Mouse (Mus musculus) midbrain, embryonic 12.5 days (tissue): ENCODE measurements at regions not wholly inside any gene's neighbourhood (a gene's known extent, or its start where the extent isn't known, plus 50 kb on each side); places are given as distances from the start of the nearest gene placed in this dataset.

Experiments used
- ATAC-seq: fragments of 200-750 bp; cut with Nextera tagmentation; 2 replicates; pipeline ENCODE4 v1.8.0; 2017; ENCODE audit warnings: low read depth, moderate TSS enrichment, moderate library complexity; ENCODE audit not compliant: low FRiP score
- H3K27ac ChIP-seq: fragments of 300-500 bp; sonication (generic); replicated peaks from 2 replicates; pipeline ENCODE4 v1.5.1; 2016; ENCODE audit warnings: mild to moderate bottlenecking
- H3K27me3 ChIP-seq: fragments of 300-500 bp; sonication (generic); 2 replicates; pipeline ENCODE4 v1.6.1; 2016; ENCODE audit warnings: mild to moderate bottlenecking
- H3K36me3 ChIP-seq: fragments of 300-500 bp; sonication (generic); 2 replicates; pipeline ENCODE4 v1.6.1; 2016
- H3K4me1 ChIP-seq: fragments of 300-500 bp; sonication (generic); 2 replicates; pipeline ENCODE4 v1.6.1; 2016
- H3K4me2 ChIP-seq: fragments of 300-500 bp; sonication (generic); replicated peaks from 2 replicates; pipeline ENCODE4 v1.6.1; 2016; ENCODE audit warnings: mild to moderate bottlenecking, moderate library complexity
- H3K4me3 ChIP-seq: fragments of 300-500 bp; sonication (generic); 2 replicates; pipeline ENCODE4 v1.5.1; 2016; ENCODE audit warnings: mild to moderate bottlenecking
- H3K9ac ChIP-seq: fragments of 300-500 bp; sonication (generic); replicated peaks from 2 replicates; pipeline ENCODE4 v1.6.1; 2016; ENCODE audit warnings: mild to moderate bottlenecking, moderate library complexity
- H3K9me3 ChIP-seq: fragments of 300-500 bp; sonication (generic); 2 replicates; pipeline ENCODE4 v1.6.1; 2016; ENCODE audit warnings: mild to moderate bottlenecking
- WGBS: fragments of 180-500 bp; shearing (Covaris S2); methylation state at CpG from one replicate; pipeline ENCODE4 v1.1.7; 2016; 5-methylcytosine and 5-hydroxymethylcytosine counted together

- H3K9me3 ChIP-seq: no peaks in the 10 kb centered on the region
- H3K36me3 ChIP-seq: no peaks in the 10 kb centered on the region
- no peak overlapping the region for H3K4me2 ChIP-seq
- 21% methylated on average over 6 of the region's 6 CpGs for WGBS
- no peak overlapping the region for H3K9ac ChIP-seq
- no peak for ATAC-seq
- peaks cover 24% of the 10 kb centered on the region for H3K4me1 ChIP-seq
- H3K27ac ChIP-seq: no peak overlapping the region
- peaks cover 22% of the 10 kb centered on the region for H3K27me3 ChIP-seq
- no peak overlapping the region for H3K4me3 ChIP-seq
Measured at GRCm38 (mm10) chr7:69581668-69582067, 784.9 kb downstream of the Nr2f2 start.

GRCm38 (mm10) chr7:69578958-69579810 is 787.4 kb downstream of the Nr2f2 start:
- peak overlapping the region; percentile 36 for H3K4me2 ChIP-seq
- WGBS: 8% methylated on average over 18 of the region's 18 CpGs
- peak overlapping the region; percentile 60 for H3K27ac ChIP-seq
- H3K4me1 ChIP-seq: peaks cover 19% of the 10 kb centered on the region
- H3K36me3 ChIP-seq: no peaks in the 10 kb centered on the region
- no peak overlapping the region for H3K4me3 ChIP-seq
- peaks cover 30% of the 10 kb centered on the region for H3K27me3 ChIP-seq
- peak; percentile 87 for ATAC-seq
- H3K9me3 ChIP-seq: no peaks in the 10 kb centered on the region
- no peak overlapping the region for H3K9ac ChIP-seq

DNA sequence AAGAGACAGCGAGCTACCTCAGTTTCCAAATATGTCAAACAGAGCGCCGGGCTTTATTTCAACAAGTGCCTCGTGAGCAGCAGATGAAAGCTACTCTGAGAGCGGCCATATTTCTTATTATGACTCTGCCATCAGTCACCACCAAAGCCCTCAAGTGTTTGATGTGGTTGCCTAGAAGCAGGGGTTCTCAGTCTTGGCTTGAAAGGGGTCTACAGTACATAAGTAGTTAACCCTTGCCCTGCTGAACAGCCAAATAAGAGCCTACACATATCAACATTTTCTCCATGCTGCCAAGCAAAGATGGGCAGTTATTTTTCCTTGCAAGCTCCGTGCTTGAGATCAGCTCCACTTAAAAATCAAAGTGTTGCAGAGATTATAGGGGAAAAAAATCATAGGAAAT is 788.8 kb downstream of the Nr2f2 start:
- Histone ChIP-seq H3K27me3 (peaks cover 30% of the 10 kb centered on the region), H3K4me2 (no peak overlapping the region), H3K9ac (no peak overlapping the region), H3K27ac (no peak overlapping the region), H3K4me3 (no peak overlapping the region), H3K9me3 (no peaks in the 10 kb centered on the region), H3K36me3 (no peaks in the 10 kb centered on the region), H3K4me1 (peaks cover 20% of the 10 kb centered on the region)
- ATAC-seq: no peak
- WGBS: 62% methylated on average over 6 of the region's 6 CpGs

- no peak overlapping the region for H3K27ac ChIP-seq
- H3K4me1 ChIP-seq: peaks cover 24% of the 10 kb centered on the region
- H3K9me3 ChIP-seq: no peaks in the 10 kb centered on the region
- H3K4me3 ChIP-seq: no peak overlapping the region
- no peaks in the 10 kb centered on the region for H3K36me3 ChIP-seq
- H3K27me3 ChIP-seq: peaks cover 28% of the 10 kb centered on the region
- H3K9ac ChIP-seq: no peak overlapping the region
- 87% methylated on average over 6 of the region's 6 CpGs for WGBS
- no peak overlapping the region for H3K4me2 ChIP-seq
- ATAC-seq: no peak
Measured at GRCm38 (mm10) chr7:69576596-69576995, 789.9 kb downstream of the Nr2f2 start.

DNA sequence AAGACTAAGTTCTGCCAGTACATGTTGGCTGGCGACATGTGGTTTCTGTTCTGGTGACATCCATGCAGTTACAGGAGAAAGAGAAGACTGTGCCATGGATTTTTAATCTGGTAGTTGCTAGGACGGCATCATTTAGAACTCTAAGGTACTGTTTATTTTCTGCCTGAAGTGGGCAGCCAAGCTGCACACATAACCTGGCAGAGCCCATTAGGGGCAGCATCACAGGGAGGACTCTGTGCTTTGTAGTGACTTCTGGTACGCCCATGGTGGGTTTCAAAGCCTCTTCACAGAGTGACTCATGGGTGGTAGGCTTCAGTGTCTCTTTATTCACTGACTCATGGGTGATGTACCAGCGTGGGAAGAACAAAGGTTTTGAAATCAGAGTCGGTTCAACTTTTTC is 792.8 kb downstream of the Nr2f2 start:
- 82% methylated on average over 5 of the region's 5 CpGs for WGBS
- no peak for ATAC-seq

DNA sequence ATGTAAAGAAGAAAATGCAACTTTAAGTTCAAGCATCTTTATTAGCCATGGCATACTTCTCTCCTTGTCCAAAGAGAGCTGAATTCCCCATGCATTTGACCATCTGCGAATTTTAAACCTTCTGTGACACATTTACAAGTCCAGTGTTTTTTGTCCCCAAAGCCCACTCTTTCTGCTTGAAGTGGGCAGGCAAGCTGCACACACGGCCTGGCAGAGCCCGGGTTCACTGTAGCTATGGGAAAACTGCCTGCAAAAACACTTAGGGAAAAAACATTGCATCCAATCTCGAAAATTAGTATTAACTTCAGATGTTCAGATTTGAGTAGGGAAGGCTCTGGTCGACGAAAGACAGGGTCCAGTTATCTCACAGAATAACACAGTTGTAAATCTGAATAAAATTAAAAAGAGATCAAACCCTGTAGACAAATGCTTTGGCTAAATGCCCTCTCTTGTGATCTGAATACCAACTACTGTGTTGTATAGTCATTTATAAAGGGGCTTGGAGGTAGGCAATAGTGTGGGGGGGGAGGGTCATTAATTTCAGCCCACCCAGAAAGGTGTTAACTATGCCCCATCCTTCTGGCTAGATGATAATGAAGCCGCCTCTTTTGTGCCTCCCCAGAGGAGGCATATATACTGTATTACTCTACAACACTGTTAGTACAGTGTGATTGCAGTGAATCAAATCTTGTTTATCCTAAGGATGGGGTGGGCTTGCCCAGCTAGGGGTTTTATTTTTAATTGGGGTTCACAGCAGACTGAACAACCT is 793.7 kb downstream of the Nr2f2 start:
- Histone ChIP-seq H3K36me3 (no peaks in the 10 kb centered on the region), H3K27me3 (peaks cover 15% of the 10 kb centered on the region), H3K9me3 (no peaks in the 10 kb centered on the region), H3K4me2 (no peak overlapping the region), H3K9ac (no peak overlapping the region), H3K4me1 (peaks cover 10% of the 10 kb centered on the region), H3K27ac (no peak overlapping the region), H3K4me3 (no peak overlapping the region)
- ATAC-seq: peak; percentile 78
- WGBS: 69% methylated on average over 7 of the region's 7 CpGs

More for the DNA sequence above, 792.8 kb downstream of the Nr2f2 start:
- Histone ChIP-seq H3K4me2 (no peak overlapping the region), H3K4me1 (peaks cover 15% of the 10 kb centered on the region), H3K9me3 (no peaks in the 10 kb centered on the region), H3K9ac (no peak overlapping the region), H3K4me3 (no peak overlapping the region), H3K36me3 (no peaks in the 10 kb centered on the region), H3K27ac (no peak overlapping the region), H3K27me3 (peaks cover 18% of the 10 kb centered on the region)

DNA sequence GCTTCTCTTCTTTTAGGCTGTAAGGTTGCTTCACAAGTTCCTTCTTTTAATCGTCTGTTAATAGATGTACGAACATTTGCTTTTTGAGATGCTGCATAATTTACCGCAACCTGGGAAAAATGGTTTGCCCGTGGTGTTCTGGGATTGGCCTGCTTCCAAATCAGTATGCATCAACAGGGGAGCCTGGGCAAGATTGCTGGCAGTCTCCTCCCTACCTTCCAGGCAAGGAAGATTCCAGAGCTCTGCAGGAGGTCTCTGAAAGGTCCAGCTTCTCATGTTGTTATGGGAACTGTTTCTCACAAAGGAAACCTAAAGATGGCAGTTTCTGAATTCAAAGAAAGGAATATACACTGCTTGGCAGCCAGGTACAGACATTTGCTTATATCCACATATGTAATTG is 799.6 kb downstream of the Nr2f2 start:
- no peaks in the 10 kb centered on the region for H3K27me3 ChIP-seq
- 85% methylated on average over 4 of the region's 4 CpGs for WGBS
- ATAC-seq: no peak
- H3K9ac ChIP-seq: no peak overlapping the region
- no peak overlapping the region for H3K27ac ChIP-seq
- no peak overlapping the region for H3K4me2 ChIP-seq
- H3K4me1 ChIP-seq: peaks cover 4% of the 10 kb centered on the region; the same call in 1 of the 2 replicates
- H3K4me3 ChIP-seq: no peak overlapping the region
- no peaks in the 10 kb centered on the region for H3K36me3 ChIP-seq
- H3K9me3 ChIP-seq: no peaks in the 10 kb centered on the region

DNA sequence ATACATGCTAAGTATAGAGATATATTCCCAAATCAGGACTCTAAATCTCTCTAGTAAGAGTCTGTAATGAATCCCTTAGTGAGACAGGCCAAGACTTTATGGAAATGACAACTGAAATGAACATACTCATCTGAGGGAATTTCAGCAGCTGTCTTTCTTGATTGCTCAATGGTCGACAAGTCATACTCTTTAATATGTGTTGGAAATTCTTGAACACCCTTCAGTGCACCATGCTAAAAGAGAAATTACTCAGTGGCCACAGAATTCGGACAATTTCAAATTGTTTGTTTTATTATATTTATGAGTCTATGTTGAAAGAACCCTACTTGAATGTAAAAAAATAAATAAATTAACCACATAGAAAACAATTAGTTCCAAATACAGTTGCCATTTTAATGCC is 802.1 kb downstream of the Nr2f2 start:
- no peak overlapping the region for H3K27ac ChIP-seq
- H3K36me3 ChIP-seq: no peaks in the 10 kb centered on the region
- WGBS: 89% methylated on average over 2 of the region's 2 CpGs
- no peaks in the 10 kb centered on the region for H3K27me3 ChIP-seq
- no peak overlapping the region for H3K4me3 ChIP-seq
- no peak overlapping the region for H3K9ac ChIP-seq
- H3K4me1 ChIP-seq: peaks cover 3% of the 10 kb centered on the region; the same call in 1 of the 2 replicates
- H3K9me3 ChIP-seq: no peaks in the 10 kb centered on the region
- no peak for ATAC-seq
- H3K4me2 ChIP-seq: no peak overlapping the region

- WGBS: 77% methylated on average over 8 of the region's 8 CpGs
- Histone ChIP-seq H3K4me1 (no peaks in the 10 kb centered on the region), H3K9ac (no peak overlapping the region), H3K4me2 (no peak overlapping the region), H3K27ac (no peak overlapping the region), H3K36me3 (no peaks in the 10 kb centered on the region), H3K4me3 (no peak overlapping the region), H3K27me3 (no peaks in the 10 kb centered on the region), H3K9me3 (no peaks in the 10 kb centered on the region)
- no peak for ATAC-seq
Measured at GRCm38 (mm10) chr7:69554776-69555175, 805.7 kb upstream of the Arrdc4 start.

DNA sequence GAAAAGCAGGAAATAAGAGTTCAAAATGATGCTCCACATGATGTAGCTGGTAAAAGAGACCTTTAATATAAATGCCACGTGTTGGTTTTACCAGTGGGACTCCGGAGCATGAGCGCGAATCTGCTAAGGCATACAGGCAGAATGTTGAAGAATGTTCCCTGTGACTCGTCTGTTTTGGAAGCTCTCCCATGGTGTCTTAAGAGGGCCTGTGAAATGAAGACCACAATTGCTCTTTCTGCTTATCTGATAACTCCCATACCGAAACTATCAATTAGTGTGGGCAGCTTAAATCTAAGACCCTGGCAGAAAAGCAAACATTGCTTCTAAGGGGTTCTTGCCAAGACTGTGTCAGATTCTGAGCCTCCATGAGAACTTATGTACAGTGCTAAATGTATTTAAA is 804.9 kb upstream of the Arrdc4 start:
- Histone ChIP-seq H3K27ac (no peak overlapping the region), H3K36me3 (no peaks in the 10 kb centered on the region), H3K27me3 (no peaks in the 10 kb centered on the region), H3K9me3 (no peaks in the 10 kb centered on the region), H3K4me2 (no peak overlapping the region), H3K9ac (no peak overlapping the region), H3K4me3 (no peak overlapping the region), H3K4me1 (no peaks in the 10 kb centered on the region)
- ATAC-seq: no peak
- WGBS: 80% methylated on average over 6 of the region's 6 CpGs

- Histone ChIP-seq H3K27ac (no peak overlapping the region), H3K9ac (no peak overlapping the region), H3K4me1 (no peaks in the 10 kb centered on the region), H3K27me3 (no peaks in the 10 kb centered on the region), H3K9me3 (no peaks in the 10 kb centered on the region), H3K36me3 (no peaks in the 10 kb centered on the region), H3K4me2 (no peak overlapping the region), H3K4me3 (no peak overlapping the region)
- ATAC-seq: no peak
- 89% methylated on average over 1 of the region's 1 CpGs for WGBS
Measured at GRCm38 (mm10) chr7:69536072-69536471, 787.0 kb upstream of the Arrdc4 start.

DNA sequence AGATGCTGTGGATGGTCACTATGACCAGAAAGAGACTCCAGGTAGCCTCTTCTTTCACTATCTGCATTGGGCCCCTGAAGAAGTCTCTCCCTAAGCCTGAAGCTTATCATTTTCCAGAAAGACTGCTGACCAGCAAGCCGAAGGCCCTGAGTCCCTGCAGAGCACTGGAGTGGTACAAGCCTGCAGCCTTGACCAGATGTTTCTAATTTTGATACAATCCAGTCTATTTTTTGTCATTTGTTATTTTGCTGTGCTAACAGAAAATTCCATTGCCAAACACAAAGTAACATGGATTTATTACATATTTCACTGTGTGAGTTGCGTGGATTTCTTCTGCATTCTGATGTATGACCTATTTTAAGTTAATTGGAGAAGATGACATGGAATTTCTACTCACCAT is 764.9 kb upstream of the Arrdc4 start:
- WGBS: 94% methylated on average over 2 of the region's 2 CpGs
- Histone ChIP-seq H3K4me3 (no peak overlapping the region), H3K27ac (no peak overlapping the region), H3K27me3 (no peaks in the 10 kb centered on the region), H3K9me3 (no peaks in the 10 kb centered on the region), H3K36me3 (no peaks in the 10 kb centered on the region), H3K4me2 (no peak overlapping the region), H3K9ac (no peak overlapping the region), H3K4me1 (no peaks in the 10 kb centered on the region)
- no peak for ATAC-seq
